Mouse (Mus musculus) spleen, postnatal 4 days (tissue): ENCODE results near the gene Miip.
"Not testable (repeated sequence)": the region's sequence is repeated elsewhere in the genome, so short reads cannot be mapped to it uniquely, and the experiment has no call there.

Source experiments
- DNase-seq, 2 experiments: peaks; one replicate each; pipeline ENCODE4 v3.0.0; 2022; ENCODE audit warnings: low spot score in 2 of 2

Miip gene

DNA sequence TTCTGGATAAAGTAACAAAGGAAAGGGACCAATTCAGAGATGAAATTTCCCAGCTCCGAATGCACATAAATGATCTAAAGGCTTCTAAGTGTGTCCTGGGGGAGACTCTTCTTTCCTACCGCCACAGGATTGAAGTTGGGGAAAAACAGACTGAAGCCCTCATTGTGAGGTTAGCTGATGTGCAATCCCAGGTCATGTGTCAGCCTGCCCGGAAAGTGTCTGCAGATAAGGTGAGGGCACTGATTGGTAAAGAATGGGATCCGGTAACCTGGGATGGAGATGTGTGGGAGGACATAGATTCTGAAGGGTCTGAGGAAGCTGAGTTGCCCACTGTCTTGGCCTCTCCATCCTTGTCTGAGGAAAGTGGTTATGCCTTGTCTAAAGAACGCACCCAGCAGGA is 622 bp upstream of the Miip start:
- peak in 1 of 2 experiments; percentile 60 for DNase-seq

DNA sequence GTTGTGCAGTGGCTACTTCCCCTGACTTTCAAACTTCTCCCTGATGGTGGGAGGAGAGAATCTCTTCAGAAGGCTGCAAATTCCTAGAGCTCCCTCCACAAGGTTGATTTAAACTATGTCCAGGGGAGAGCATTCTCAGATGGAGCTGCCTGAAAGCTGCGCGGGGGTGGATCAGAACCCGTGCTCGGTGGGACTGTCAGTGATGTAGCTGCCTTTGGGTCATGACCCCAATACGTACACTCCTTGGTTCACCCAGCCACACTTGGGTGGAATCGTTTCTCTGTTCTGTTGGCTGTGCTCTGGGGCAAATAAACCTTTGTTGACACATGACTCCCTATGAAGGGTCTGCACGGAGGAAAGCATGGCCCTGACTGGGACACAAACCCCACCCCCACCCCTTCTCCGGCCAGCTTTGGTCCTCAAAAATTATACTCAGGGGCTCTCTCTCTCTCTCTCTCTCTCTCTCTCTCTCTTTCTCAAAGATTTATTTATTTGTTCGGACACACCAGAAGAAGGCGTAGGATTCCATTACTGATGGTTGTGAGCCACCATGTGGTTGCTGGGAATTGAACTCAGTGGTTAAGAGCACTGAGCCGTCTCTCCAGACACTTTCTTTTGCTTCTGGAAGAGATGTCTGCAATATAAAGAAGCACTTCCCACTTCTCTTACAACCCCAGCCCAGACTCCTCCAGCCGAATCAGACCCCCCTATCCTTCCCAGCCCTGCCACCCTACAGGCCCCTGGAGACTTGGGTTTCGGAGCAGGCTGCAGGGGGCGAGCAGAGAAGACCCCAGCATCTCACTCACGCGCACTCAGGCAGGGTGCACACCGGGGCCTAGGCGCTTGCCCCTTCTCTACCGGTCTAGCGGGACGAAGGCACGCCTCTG is 810 bp downstream of the Miip start:
- no peak for DNase-seq

DNA sequence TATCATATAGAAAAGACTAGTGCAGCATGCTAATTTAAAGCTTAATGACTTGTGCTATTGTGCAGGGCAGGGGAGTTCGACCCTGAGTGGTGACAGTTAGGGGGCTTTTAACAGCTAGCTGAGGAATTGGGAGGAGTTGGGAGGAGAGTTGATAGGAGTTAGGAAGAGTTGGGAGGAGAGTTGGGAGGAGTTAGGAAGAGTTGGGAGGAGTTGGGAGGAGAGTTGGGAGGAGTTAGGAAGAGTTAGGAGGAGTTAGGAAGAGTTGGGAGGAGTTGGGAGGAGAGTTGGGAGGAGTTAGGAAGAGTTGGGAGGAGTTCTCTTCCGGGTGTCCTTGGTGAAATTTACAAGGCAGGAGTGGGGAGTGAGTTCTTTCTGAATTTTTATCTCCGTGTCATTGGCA is 1.8 kb downstream of the Miip start:
- not testable (repeated sequence) for DNase-seq

DNA sequence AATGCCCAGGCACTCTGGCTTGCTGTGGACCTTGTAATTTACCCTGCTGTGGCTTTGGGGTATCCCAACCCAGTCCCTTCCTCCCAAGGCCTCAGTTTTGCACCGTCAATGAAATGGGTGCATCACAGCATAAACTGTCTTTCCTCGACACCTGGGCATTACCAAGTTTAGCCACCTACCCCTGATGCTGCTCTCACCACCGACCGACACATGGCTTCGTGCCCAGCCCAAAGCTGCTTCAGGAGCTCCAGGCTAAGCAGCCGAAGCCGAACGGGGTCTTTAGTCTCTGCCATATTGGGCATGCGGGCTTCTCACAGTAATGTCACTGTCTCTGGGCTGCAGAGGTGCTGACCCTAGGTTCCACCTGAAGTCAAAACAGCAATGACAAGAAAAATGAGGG is 2.6 kb downstream of the Miip start:
- DNase-seq: no peak

DNA sequence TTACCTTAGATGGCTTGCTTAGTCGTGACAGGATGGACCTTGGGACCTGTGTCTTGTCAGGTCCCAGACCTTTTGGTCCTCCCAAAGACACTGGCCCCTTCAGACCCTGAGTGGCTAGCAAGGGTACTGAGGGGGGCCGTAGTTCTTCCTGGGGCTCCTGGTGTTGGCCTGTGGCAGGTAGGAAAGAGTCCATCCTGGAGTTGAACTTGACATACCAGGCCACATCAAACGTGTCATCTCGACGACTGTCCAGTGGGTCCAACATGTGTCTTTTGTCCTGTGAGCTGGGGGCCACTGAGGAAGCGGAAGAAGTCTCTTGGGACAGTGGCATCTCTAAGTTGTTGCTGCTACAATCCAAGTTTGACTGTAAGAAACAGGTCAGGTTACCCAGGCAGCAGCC is 3.0 kb downstream of the Miip start:
- no peak for DNase-seq

DNA sequence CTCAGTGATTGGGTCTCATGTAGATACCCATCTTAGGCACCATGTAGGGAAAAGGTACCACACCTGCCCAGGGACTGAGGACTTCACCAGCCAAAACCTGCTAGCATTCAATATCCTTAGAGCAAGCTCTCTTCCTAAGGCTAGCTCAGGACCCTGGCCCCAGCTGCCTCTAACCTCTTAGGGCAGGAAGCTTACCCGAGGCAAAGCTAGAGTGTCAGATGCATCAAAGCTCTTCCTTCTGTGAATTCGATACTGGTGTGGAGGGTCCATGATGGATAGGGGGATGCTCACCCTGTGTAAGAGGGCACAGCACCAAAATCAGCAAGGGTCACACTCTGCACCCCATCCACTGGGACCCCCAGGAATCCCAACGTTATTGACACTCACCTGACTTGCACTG is 6.6 kb downstream of the Miip start:
- no peak for DNase-seq

DNA sequence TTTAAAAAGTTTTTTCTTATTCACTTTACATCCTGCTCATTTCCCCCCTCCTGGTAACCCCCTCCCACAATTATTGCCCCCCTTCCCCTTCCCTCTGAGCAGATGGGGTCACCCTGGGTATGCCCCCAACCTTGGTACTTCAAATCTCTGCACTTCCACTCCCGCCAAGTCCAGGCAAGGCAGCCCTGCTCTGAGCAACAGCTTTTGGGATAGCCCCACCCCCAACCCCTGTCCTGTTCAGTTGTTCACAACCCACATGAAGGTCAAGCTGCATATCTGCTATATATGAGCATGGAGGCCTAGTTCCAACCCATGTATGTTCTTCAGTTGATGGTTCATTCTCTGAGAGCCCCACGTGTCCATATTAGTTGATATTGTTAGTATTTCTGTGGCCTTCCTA is 17.8 kb downstream of the Miip start:
- no peak for DNase-seq

DNA sequence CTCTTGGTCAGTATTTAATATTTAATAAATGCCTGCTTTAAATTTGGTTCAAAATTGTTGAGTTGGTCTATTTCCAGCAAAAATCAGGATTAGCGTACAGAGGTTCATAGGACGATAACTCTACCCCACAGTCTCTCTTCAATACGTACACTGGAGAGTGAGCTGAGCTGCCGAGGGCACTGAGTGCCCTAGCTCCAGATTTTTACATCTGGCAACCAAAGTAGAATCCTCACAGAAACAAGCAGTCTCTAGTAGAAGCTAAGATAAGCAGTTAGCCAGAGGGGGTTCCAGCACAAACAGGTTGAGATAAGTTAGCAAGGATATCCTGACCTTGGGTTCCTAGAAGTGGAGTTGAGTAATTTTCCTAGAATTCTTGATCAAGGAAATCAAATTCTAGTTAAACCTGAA is 20.0 kb downstream of the Miip start:
- DNase-seq: no peak

DNA sequence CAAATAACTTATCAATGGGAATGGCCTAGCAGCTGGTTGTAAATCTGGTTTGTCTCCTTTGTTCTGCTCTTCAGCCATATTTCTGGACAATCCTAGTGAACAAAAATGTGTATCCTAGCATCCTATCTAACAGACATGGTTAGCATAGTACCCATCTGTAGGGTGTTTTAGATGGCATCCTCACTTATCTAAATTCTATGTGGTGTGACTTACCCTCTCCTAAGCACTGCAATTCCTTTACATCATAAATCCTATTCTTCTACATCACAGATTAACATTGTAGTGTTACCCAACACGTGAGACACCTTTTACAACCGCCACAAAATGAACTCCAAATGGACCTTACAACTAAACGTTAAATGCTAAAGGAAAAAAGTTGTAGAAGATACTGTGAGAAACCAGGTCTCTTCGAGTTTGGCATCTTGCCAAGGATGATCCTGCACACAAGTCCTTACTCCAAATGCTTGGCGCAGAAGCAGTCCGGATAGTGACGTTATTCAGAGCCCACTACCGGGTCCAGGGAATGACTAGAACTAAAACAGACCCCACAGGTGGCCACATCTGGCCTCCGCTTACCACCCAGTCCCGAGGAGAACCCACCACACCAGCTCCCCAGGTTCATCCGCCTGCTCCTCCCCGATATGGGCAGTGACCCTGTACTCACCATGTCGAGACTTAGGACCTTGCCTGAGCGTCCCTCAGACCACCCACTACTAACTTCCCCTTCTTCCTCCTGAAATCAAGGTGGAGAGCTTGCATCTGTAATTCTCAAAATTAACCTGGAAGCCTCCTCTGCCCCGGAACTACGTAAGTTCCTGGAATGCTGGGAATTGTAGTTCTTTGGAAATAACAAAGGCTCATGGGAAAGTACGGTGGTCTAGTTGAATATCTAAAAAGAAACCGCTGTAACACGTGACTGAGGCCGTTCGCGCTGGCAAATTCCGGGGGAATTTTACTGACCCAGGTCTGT is 20.7 kb downstream of the Miip start, which contains the start of gene Zfp933:
TSS of gene Zfp933 (minus strand) at position 753 of the 970 bp plus-strand sequence.
- DNase-seq: peak; percentile 34 to 66

DNA sequence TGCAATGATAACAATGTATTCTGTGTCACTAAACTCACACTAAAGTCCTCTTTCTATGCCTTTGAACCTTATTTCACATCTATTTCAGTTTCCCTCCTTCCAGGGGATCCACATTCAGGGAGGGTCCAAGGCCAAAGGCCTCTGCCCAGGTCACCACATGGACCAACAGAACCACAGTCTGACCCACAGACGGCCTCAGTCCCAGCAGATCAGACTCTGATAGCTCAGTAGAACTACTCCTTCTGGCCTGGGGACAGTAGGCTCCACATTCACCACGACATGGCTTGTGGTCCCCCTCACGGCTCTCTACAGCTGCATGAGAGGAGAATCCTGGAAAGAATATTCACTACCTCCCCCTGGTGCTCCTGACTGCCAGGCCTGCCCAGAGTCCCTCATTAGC is 25.7 kb downstream of the Miip start:
- DNase-seq: no peak

DNA sequence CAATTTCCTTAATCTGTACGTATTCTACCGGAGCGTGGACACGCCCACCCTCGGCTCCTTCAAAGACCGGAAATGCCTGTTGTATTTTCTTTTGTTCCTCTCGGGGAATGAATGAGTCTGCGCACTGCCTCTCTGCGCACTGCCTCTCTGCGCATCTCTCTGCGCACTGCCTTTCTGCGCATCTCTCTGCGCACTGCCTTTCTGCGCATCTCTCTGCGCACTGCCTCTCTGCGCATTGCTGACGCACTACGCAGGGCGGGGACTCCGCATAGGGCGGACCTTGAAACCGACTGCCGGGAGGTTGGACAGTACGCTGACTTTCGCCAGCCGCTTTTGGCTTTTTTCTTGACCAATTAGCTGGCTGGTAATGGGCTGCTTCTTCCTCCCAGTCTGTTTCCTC is 29.3 kb downstream of the Miip start:
- DNase-seq: peak; percentile 38 to 76

DNA sequence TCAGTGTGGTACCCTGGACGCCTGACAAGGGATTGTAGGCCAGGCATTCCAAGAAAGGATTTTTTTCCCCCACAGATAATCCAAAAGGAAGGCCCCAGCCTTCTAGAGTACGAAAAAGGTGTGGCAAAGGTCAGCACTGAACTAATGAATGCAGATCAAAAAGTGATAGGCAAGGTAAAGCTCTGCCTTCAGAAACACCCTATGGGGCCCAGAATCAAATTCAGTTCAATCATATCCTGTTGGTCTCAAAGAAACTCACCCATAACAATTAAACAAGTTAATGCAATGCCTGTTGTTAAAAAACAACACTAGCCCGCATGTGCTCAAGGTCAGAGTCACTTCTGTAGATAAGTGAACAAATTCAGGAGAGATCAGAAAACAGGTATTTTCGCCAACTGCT is 44.2 kb downstream of the Miip start:
- DNase-seq: no peak

DNA sequence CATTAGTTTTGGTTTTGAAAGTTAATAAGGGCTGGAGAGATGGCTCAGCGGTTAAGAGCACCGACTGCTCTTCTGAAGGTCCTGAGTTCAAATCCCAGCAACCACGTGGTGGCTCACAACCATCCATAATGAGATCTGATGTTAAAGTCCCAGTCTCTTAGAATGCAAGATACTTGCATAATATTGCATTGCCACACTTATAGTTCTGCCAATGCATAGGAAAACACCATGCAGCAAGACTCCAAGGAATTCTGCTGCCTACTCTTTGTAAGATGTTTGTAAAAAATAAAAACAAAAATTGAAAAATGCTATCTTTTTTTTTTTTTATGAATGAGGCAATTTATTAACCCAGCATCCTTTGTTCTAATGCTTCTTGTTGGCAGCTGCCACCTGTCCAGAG is 47.2 kb downstream of the Miip start:
- not testable (repeated sequence) for DNase-seq

DNA sequence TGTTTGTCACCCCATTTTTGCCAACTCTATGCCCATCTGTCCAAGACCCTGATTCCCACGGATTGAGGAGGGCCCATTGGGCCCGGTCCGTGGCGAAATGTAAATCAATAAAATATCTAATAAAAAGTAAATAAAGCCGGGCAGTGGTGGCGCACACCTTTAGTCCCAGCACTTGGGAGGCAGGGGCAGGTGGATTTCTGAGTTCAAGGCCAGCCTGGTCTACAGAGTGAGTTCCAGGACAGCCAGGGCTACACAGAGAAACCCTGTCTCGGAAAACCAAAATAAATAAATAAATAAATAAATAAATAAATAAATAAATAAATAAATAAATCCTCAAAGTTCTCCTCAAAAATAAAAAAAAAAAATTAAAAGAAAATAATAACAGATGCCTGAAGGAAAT is 49.0 kb downstream of the Miip start:
- not testable (repeated sequence) for DNase-seq

DNA sequence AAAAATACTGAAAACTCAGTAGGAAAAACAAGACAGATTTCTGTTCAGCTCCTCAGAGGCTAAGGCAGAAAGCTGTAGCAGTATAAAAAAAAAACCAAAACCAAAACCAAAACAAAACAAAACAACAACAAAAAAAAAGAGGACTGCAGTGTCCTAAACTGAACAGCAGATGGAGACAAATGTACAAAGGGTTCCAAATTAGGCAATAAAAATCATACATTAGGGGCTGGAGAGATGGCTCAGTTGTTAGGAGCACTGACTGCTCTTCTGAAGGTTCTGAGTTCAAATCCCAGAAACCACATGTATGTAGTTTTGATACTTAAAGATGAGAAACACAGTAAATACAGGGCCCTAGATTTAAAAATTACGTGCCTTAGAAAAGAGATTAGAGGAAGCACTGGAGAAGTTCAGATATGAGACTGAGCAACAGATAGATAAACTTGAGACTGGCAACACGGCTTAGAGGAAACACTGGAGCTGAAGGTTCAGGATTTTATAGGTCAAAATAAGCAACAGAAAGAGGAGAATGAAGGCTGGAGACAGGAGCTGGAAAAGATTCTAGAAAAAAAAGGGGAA is 53.9 kb downstream of the Miip start:
- DNase-seq: no peak

DNA sequence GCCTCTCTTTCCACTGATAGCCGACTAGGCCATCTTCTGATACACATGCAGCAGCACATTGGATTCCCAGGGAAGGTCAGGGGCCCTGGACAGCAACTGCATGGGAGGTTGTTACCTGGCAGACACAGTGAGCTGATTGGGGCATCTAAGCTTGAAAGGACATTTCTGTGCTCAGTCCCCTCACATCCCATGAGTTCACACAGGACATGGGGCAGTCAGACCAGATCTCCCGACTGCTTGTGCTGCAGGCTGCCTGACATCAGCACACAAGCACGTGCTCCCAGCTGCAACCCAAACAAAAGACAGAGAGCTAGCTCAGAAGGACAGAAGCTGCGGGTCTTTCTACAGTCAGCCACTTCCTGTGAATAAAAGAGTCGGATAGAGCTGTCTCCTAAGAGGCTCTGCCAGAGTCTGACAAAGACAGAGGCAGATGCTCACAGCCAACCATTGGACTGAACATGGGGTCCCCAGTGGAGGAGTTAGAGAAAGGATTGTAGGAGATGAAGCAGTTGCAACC is 55.3 kb downstream of the Miip start:
- no peak for DNase-seq
